Mouse (Mus musculus) ES-E14 (cell line): ENCODE measurements around the gene Tepsin. TPM values are rescaled to one million over a fixed set of nuclear protein-coding genes. Genes with fewer than 3 reads are reported as not detected.

Experiments
- DNase-seq: peaks from one replicate; pipeline ENCODE4 v3.0.0-alpha.2; 2013; ENCODE audit warnings: low read depth, low spot score
- H3K27ac ChIP-seq: 2 replicates; pipeline ENCODE4 v1.5.1; 2012; ENCODE audit warnings: low read depth, mild to moderate bottlenecking, low read length, moderate library complexity, mixed read lengths; ENCODE audit not compliant: poor library complexity, insufficient read depth, severe bottlenecking
- H3K36me3 ChIP-seq: 2 replicates; pipeline ENCODE4 v1.6.1; 2012; ENCODE audit warnings: mild to moderate bottlenecking, low read length, moderate library complexity, mixed read lengths; ENCODE audit not compliant: control insufficient read depth, poor library complexity, insufficient read depth, severe bottlenecking
- H3K4me1 ChIP-seq, 2 experiments: fragments of 150-350 bp in 1 of 2; sonication (generic) in 1 of 2; 2 replicates each; pipeline ENCODE4 v1.6.1; 2012; ENCODE audit warnings: low read length in 2 of 2, mild to moderate bottlenecking in 1 of 2, mixed read lengths in 1 of 2; ENCODE audit not compliant: control insufficient read depth in 2 of 2, insufficient read depth in 2 of 2, poor library complexity in 1 of 2
- H3K4me3 ChIP-seq, 2 experiments: fragments of 150-350 bp in 1 of 2; sonication (generic) in 1 of 2; 2 replicates each; pipeline ENCODE4 v1.5.1; 2012; ENCODE audit warnings: low read length in 2 of 2, low read depth in 1 of 2, mild to moderate bottlenecking in 1 of 2, mixed read lengths in 1 of 2; ENCODE audit not compliant: insufficient read depth in 1 of 2, poor library complexity in 1 of 2, severe bottlenecking in 1 of 2
- H3K9ac ChIP-seq: 2 replicates; pipeline ENCODE4 v1.6.1; 2012; ENCODE audit warnings: low read depth, mild to moderate bottlenecking, low read length, mixed read lengths; ENCODE audit not compliant: poor library complexity, insufficient read depth, severe bottlenecking
- H3K9me3 ChIP-seq: fragments of 150-350 bp; sonication (generic); 2 replicates; pipeline ENCODE4 v1.6.1; 2012; ENCODE audit warnings: low read depth, mild to moderate bottlenecking, low read length; ENCODE audit not compliant: control insufficient read depth, insufficient read depth
- CHD2 ChIP-seq: IDR thresholded peaks from 2 replicates; pipeline ENCODE4 v1.6.1; 2014; ENCODE audit warnings: mild to moderate bottlenecking, low read depth, low read length, inconsistent platforms
- HCFC1 ChIP-seq: IDR thresholded peaks from 2 replicates; pipeline ENCODE4 v1.6.1; 2012; ENCODE audit warnings: low read length, inconsistent platforms, borderline replicate concordance; ENCODE audit not compliant: insufficient read depth
- MAFK ChIP-seq: IDR thresholded peaks from 2 replicates; pipeline ENCODE4 v1.6.1; 2014; ENCODE audit warnings: mild to moderate bottlenecking, low read depth, low read length, inconsistent platforms; ENCODE audit not compliant: insufficient read depth
- ZC3H11A ChIP-seq: IDR thresholded peaks from 2 replicates; pipeline ENCODE4 v1.6.1; 2012; ENCODE audit warnings: low read depth, mild to moderate bottlenecking, inconsistent platforms, low read length, borderline replicate concordance
- ZNF384 ChIP-seq: IDR thresholded peaks from 2 replicates; pipeline ENCODE4 v1.6.1; 2012; ENCODE audit warnings: low read depth, low read length, inconsistent platforms
- in situ Hi-C, 2 experiments: fragments of 600-800 bp; cut with MboI; formaldehyde crosslinking; loops; one replicate each; pipeline ENCODE4 v1.15.1; 2025; ENCODE audit warnings: low sequenced_read_pairs in 2 of 2, inconsistent platforms in 1 of 2; ENCODE audit not compliant: unreplicated experiment in 2 of 2
- total RNA-seq: library from RNA; depleted of rRNA; stranded (reverse); fragments of 300-350 nt; gene quantifications from 2 replicates; pipeline ENCODE4 v1.2.3, GENCODE M21; 2012; rRNA removed

Gene Tepsin
- total RNA-seq, 1 experiment = 26.5 TPM

- TF ChIP-seq HCFC1 (no peak), MAFK (no peak), ZNF384 (no peak), ZC3H11A (no peak), CHD2 (no peak)
- Histone ChIP-seq H3K36me3 (no peaks in the 10 kb centered on the region), H3K4me3 (no peak overlapping the region), H3K9ac (no peak overlapping the region), H3K4me1 (no peaks in the 10 kb centered on the region; a peak in 1 of 4 replicates), H3K27ac (no peak overlapping the region), H3K9me3 (no peaks in the 10 kb centered on the region)
- DNase-seq = no peak
- in situ Hi-C loops = no loop called here
Observed at GRCm38 (mm10) chr11:120041191-120042123, 57.1 kb downstream of the Tepsin start.

Other genes with a start within 250 kb of the Tepsin start
- gene Chmp6, start 185.3 kb downstream of the Tepsin start, total RNA-seq = 48.1 and 58.1 TPM in 2 replicates
- gene Baiap2, start 156.0 kb downstream of the Tepsin start, total RNA-seq = 21.8 and 23.3 TPM in 2 replicates
- gene Aatk, start 51.6 kb downstream of the Tepsin start, total RNA-seq = 1.2 and 2.2 TPM in 2 replicates
- gene Cep131, start 11.9 kb downstream of the Tepsin start, total RNA-seq = 24.0 and 43.4 TPM in 2 replicates
- gene Ndufaf8, start 197 bp upstream of the Tepsin start, total RNA-seq = 48.8 and 49.3 TPM in 2 replicates
- 146 and 216 TPM in 2 replicates for gene Slc38a10, start 52.6 kb upstream of the Tepsin start, total RNA-seq
- gene Bahcc1, start 134.2 kb upstream of the Tepsin start, total RNA-seq = 11.7 and 16.3 TPM in 2 replicates
- gene Actg1, start 249.8 kb upstream of the Tepsin start, total RNA-seq = 1,716 and 2,367 TPM in 2 replicates